Mouse (Mus musculus) CH12.LX (cell line): Measurements from ENCODE around the gene Spsb2. TPM values are rescaled to one million over a fixed set of nuclear protein-coding genes. Genes with fewer than 3 reads are reported as not detected.

Experiments used
- DNase-seq: peaks from one replicate; pipeline ENCODE4 v3.0.0-alpha.2; 2013; ENCODE audit errors: extremely low read depth
- H3K27ac ChIP-seq: 2 replicates; pipeline ENCODE4 v1.5.1; 2012; ENCODE audit warnings: low read depth, mild to moderate bottlenecking, control low read depth, moderate library complexity; ENCODE audit not compliant: insufficient read depth
- H3K27me3 ChIP-seq: replicated peaks from 2 replicates; pipeline ENCODE3; 2012; ENCODE audit warnings: inconsistent platforms
- H3K36me3 ChIP-seq, 2 experiments: replicated peaks in 1 of 2; 2 replicates each; pipeline versions ENCODE3 to v1.6.1; 2012; ENCODE audit warnings: inconsistent platforms in 1 of 2, low read length in 1 of 2, mild to moderate bottlenecking in 1 of 2, mixed read lengths in 1 of 2, moderate library complexity in 1 of 2; ENCODE audit not compliant: control insufficient read depth in 1 of 2, insufficient read depth in 1 of 2
- H3K4me1 ChIP-seq, 2 experiments: 2 replicates each; pipeline ENCODE4 v1.6.1; 2012; ENCODE audit warnings: inconsistent platforms in 1 of 2, moderate library complexity in 1 of 2; ENCODE audit not compliant: insufficient read depth in 2 of 2, control insufficient read depth in 1 of 2
- H3K4me2 ChIP-seq: 2 replicates; pipeline ENCODE4 v1.6.1; 2012; ENCODE audit warnings: low read depth, mild to moderate bottlenecking, control low read depth; ENCODE audit not compliant: poor library complexity, insufficient read depth, severe bottlenecking
- H3K4me3 ChIP-seq, 3 experiments: fragments of 150-350 bp in 1 of 3; sonication (generic) in 1 of 3; replicated peaks in 1 of 3; 2 replicates each; pipeline versions ENCODE3 to v1.5.1; 2011 to 2012; ENCODE audit warnings: low read depth in 2 of 3, low read length in 2 of 3, mild to moderate bottlenecking in 2 of 3, moderate library complexity in 2 of 3, control low read depth in 1 of 3, improper control_type of control experiment in 1 of 3, inconsistent platforms in 1 of 3, mixed read lengths in 1 of 3; ENCODE audit not compliant: poor library complexity in 1 of 3
- H3K79me2 ChIP-seq: replicated peaks from 2 replicates; pipeline ENCODE4 v1.6.1; 2012; ENCODE audit warnings: mild to moderate bottlenecking, moderate library complexity; ENCODE audit not compliant: control insufficient read depth, poor library complexity, insufficient read depth, severe bottlenecking; ENCODE audit errors: extremely low read depth
- H3K9ac ChIP-seq: 2 replicates; pipeline ENCODE4 v1.6.1; 2012; ENCODE audit warnings: low read depth, mild to moderate bottlenecking, control low read depth, moderate library complexity; ENCODE audit not compliant: insufficient read depth
- H3K9me3 ChIP-seq: replicated peaks from 2 replicates; pipeline ENCODE3; 2012; ENCODE audit warnings: low read length, inconsistent platforms, mixed read lengths
- BHLHE40 ChIP-seq: IDR thresholded peaks from 2 replicates; pipeline ENCODE4 v1.6.1; 2011; ENCODE audit warnings: mild to moderate bottlenecking, low read depth, low read length, improper control_type of control experiment
- CTCF ChIP-seq, 2 experiments: IDR thresholded peaks in 1 of 2; conservative IDR thresholded peaks in 1 of 2; 2 replicates each; pipeline ENCODE4 v1.5.1; 2011 to 2012; ENCODE audit warnings: low read depth in 2 of 2, low read length in 2 of 2, improper control_type of control experiment in 1 of 2, inconsistent platforms in 1 of 2, mild to moderate bottlenecking in 1 of 2, moderate library complexity in 1 of 2
- E2F4 ChIP-seq: IDR thresholded peaks from 2 replicates; pipeline ENCODE4 v1.6.1; 2011; ENCODE audit warnings: low read depth, low read length, improper control_type of control experiment; ENCODE audit not compliant: insufficient replicate concordance
- ETS1 ChIP-seq: conservative IDR thresholded peaks from 2 replicates; pipeline ENCODE4 v1.6.1; 2012; ENCODE audit warnings: low read depth, mild to moderate bottlenecking, inconsistent platforms, low read length, improper control_type of control experiment, moderate library complexity
- IRF4 ChIP-seq: IDR thresholded peaks from 2 replicates; pipeline ENCODE4 v1.6.1; 2014; ENCODE audit warnings: low read depth, mild to moderate bottlenecking, inconsistent platforms, low read length, improper control_type of control experiment
- POLR2A ChIP-seq: IDR thresholded peaks from 2 replicates; pipeline ENCODE4 v1.6.1; 2011; ENCODE audit warnings: low read depth, mild to moderate bottlenecking, improper control_type of control experiment, low read length
- RAD21 ChIP-seq: IDR thresholded peaks from 2 replicates; pipeline ENCODE4 v1.6.1; 2011; ENCODE audit warnings: low read depth, mild to moderate bottlenecking, low read length, improper control_type of control experiment, moderate library complexity
- TBP ChIP-seq: conservative IDR thresholded peaks from 2 replicates; pipeline ENCODE4 v1.6.1; 2011; ENCODE audit warnings: low read depth, low read length, improper control_type of control experiment
- USF2 ChIP-seq: conservative IDR thresholded peaks from 2 replicates; pipeline ENCODE4 v1.6.1; 2011; ENCODE audit warnings: low read depth, low read length, improper control_type of control experiment
- ZNF384 ChIP-seq: IDR thresholded peaks from 2 replicates; pipeline ENCODE4 v1.6.1; 2012; ENCODE audit warnings: low read depth, low read length, improper control_type of control experiment, inconsistent platforms
- dilution Hi-C: fragments of 300-500 bp; cut with MboI; formaldehyde crosslinking; loops from 2 replicates; pipeline ENCODE4 v1.14.3; 2020; ENCODE audit warnings: low sequenced_read_pairs; ENCODE audit not compliant: extremely low pct_unique_long_range_greater_than_20kb, extremely low pct_ligation_motif_present
- in situ Hi-C: fragments of 300-500 bp; cut with MboI; formaldehyde crosslinking; loops from 3 replicates; pipeline ENCODE4 v1.14.3; 2019; ENCODE audit warnings: low sequenced_read_pairs, low pct_ligation_motif_present, low pct_unique_long_range_greater_than_20kb, mixed read lengths
- polyA plus RNA-seq: library from polyadenylated mRNA; unstranded; fragments of >175 nt; gene quantifications from 2 replicates; pipeline ENCODE4 v1.2.1, GENCODE M21; 2012; ENCODE audit warnings: low read depth; ENCODE audit not compliant: insufficient read length
- total RNA-seq, 2 experiments: library from RNA; depleted of rRNA; stranded (reverse); fragments of 300-350 nt in 1 of 2; fragments of >200 nt in 1 of 2; gene quantifications; 2 replicates each; pipeline ENCODE4 v1.2.3; 2012 to 2014

Spsb2 gene
- total and polyA plus RNA-seq, 3 experiments: 2.4 to 3.3 TPM; not detected in 1

DNA sequence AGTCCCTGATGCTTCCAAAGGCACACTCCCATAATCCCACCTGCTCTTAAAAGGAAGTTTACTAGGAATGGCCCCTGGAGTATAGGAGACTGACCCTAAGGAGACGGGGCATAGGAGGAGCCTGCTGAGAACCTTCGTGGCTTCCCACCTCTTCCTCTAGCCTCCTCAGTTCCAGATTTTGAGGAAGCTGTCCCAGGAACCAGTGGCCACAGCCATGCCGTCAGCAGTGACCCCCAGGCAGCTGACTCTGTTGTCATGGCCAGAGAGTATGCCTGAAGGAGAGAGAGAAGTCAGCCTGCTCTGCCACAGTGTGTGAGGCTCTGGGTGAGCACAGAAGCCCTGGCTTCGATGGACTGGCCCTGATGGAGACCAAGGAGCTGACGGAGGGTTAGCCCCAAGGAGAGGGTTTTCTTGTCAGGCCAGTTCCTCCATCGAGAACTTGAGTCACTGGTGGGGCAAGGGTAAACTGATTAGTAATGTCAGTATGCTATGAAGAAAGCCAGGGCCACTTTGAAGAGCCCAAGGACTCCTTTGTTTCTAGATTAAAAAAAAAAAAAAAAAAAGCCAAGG is 26.1 kb downstream of the Spsb2 start:
- peaks cover 3 to 66% of the 10 kb centered on the region in 2 experiments for H3K4me1 ChIP-seq
- H3K36me3 ChIP-seq: peaks cover 33 to 70% of the 10 kb centered on the region in 2 experiments
- in situ Hi-C loops (no loop called here), dilution Hi-C loops (no loop called here)
- no peaks in the 10 kb centered on the region for H3K9me3 ChIP-seq
- no peak overlapping the region for H3K9ac ChIP-seq
- no peak overlapping the region for H3K4me3 ChIP-seq
- H3K79me2 ChIP-seq: peaks cover 8% of the 10 kb centered on the region
- no peak overlapping the region for H3K27ac ChIP-seq
- DNase-seq: no peak
- H3K27me3 ChIP-seq: no peaks in the 10 kb centered on the region
- no peak overlapping the region for H3K4me2 ChIP-seq
- no peak for TF ChIP-seq ETS1
- TF ChIP-seq POLR2A: 0 out of 2 replicates have a peak, but pooled peaks have one; percentile 2

DNA sequence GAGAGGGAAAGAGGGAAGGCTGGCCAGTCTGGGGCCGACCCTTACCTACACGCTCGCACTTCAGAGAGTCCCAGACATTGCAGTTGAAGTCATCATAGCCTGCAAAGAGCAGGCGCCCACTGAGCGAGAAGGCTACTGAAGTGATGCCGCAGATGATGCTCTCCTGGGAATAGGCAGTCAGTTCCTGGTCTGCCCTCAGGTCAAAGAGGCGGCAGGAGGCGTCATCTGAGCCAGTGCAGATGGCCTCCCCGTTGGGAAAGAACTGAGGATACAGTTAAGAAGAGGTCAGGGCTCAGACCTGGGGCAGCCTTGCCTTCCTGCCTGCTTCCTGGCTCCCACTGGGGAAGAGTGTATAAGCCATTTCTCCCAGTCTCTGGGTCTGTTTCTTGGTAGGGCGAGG is 27.1 kb downstream of the Spsb2 start:
- in situ Hi-C loops: no loop called here
- no peak overlapping the region for H3K4me3 ChIP-seq
- peaks cover 11 to 75% of the 10 kb centered on the region in 2 experiments for H3K4me1 ChIP-seq
- H3K79me2 ChIP-seq: peaks cover 4% of the 10 kb centered on the region
- no peak overlapping the region for H3K27ac ChIP-seq
- no peak overlapping the region for H3K9ac ChIP-seq
- H3K4me2 ChIP-seq: no peak overlapping the region
- TF ChIP-seq RAD21 (no peak), POLR2A (0 out of 2 replicates have a peak, but pooled peaks have one; percentile 13)
- no peak for DNase-seq
- H3K9me3 ChIP-seq: no peaks in the 10 kb centered on the region
- dilution Hi-C loops: no loop called here
- no peaks in the 10 kb centered on the region for H3K27me3 ChIP-seq
- H3K36me3 ChIP-seq: peaks cover 33 to 70% of the 10 kb centered on the region in 2 experiments

DNA sequence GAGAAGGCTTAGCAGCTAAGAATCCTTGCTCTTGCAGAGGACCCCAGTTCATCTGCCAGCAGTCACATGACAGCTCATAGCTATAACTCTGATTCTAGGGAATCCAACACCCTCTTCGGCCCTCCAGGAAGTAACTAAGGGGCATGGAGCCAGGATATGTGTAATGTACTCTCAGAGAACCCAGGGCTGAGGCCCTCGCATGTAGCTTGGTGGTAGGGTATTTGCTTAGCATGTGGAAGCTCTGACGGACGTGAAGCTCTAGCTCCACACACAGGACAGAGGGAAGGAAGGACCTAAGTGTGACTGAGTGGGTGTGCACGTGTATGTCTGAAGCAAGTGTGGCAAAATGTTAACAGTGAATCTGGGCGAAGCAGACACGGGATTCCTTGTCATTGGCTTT is 27.9 kb downstream of the Spsb2 start:
- Histone ChIP-seq H3K27ac (no peak overlapping the region), H3K79me2 (no peaks in the 10 kb centered on the region; the same call in 1 of the 2 replicates), H3K4me1 (peaks cover 12 to 77% of the 10 kb centered on the region in 2 experiments), H3K4me2 (no peak overlapping the region), H3K27me3 (no peaks in the 10 kb centered on the region), H3K9me3 (no peaks in the 10 kb centered on the region), H3K36me3 (peaks cover 33 to 67% of the 10 kb centered on the region in 2 experiments), H3K4me3 (no peak overlapping the region), H3K9ac (no peak overlapping the region)
- TF ChIP-seq POLR2A (no peak), CTCF (conservative IDR thresholded peaks at IDR 0.05 in 1 of 2, IDR thresholded peaks at IDR 0.05 in 1 of 2; ENCODE audit: low read depth in 2 of 2, low read length in 2 of 2) (no peak), IRF4 (no peak), ZNF384 (no peak), USF2 (no peak), TBP (no peak), E2F4 (no peak), BHLHE40 (no peak), ETS1 (no peak)
- dilution Hi-C loops: no loop called here
- DNase-seq: no peak
- in situ Hi-C loops: no loop called here
